Mouse (Mus musculus): Measurements from ENCODE around the gene Bud13. TPM values are rescaled to one million over a fixed set of nuclear protein-coding genes. Genes with fewer than 3 reads are reported as not detected.
"Not testable (repeated sequence)": the region's sequence is repeated elsewhere in the genome, so short reads cannot be mapped to it uniquely, and the experiment has no call there.

Gene Bud13
- total RNA-seq, 2 experiments from 2014 or later = 9.0 to 10.8 TPM

GRCm38 (mm10) chr9:46274494-46274893 lies 8.3 kb upstream of the Bud13 start:
- DNase-seq (ENCODE audit: low spot score in 2 of 2) = no peak

- no peak for DNase-seq (ENCODE audit: low spot score in 2 of 2)
Measured at GRCm38 (mm10) chr9:46298381-46298780, 15.6 kb downstream of the Bud13 start.

- peak; percentile 51 to 67 for DNase-seq (ENCODE audit: low spot score in 2 of 2)
Measured at GRCm38 (mm10) chr9:46302142-46302541, 19.3 kb downstream of the Bud13 start.

GRCm38 (mm10) chr9:46309121-46309520 lies 26.3 kb downstream of the Bud13 start:
- no peak for DNase-seq (ENCODE audit: low spot score in 2 of 2)

- DNase-seq (ENCODE audit: low spot score in 2 of 2) = peak; percentile 68 to 69
Measured at GRCm38 (mm10) chr9:46314507-46314906, 31.7 kb downstream of the Bud13 start.

- DNase-seq (ENCODE audit: low spot score in 2 of 2) = no peak
Measured at GRCm38 (mm10) chr9:46314921-46315320, 32.1 kb downstream of the Bud13 start.

- peak; percentile 40 to 76 for DNase-seq (ENCODE audit: low spot score in 2 of 2)
Measured at GRCm38 (mm10) chr9:46315807-46316365, 33.1 kb downstream of the Bud13 start.

- peak; percentile 38 to 68 for DNase-seq (ENCODE audit: low spot score in 2 of 2)
Measured at GRCm38 (mm10) chr9:46316388-46316787, 33.6 kb downstream of the Bud13 start.

GRCm38 (mm10) chr9:46316909-46317308 lies 34.1 kb downstream of the Bud13 start:
- peak in 1 of 2 experiments; percentile 54 for DNase-seq (ENCODE audit: low spot score in 2 of 2)

GRCm38 (mm10) chr9:46317957-46318356 lies 35.1 kb downstream of the Bud13 start:
- no peak for DNase-seq (ENCODE audit: low spot score in 2 of 2)

GRCm38 (mm10) chr9:46319886-46320285 lies 37.1 kb downstream of the Bud13 start, which contains the start of gene 4931429L15Rik:
Gene 4931429L15Rik (minus strand): TSS chr9:46319986.
- not testable (repeated sequence) for DNase-seq (ENCODE audit: low spot score in 2 of 2)

- DNase-seq (ENCODE audit: low spot score in 2 of 2) = no peak
Measured at GRCm38 (mm10) chr9:46320461-46320860, 37.7 kb downstream of the Bud13 start.

- DNase-seq (ENCODE audit: low spot score in 2 of 2) = no peak
Measured at GRCm38 (mm10) chr9:46326694-46327405, 44.0 kb downstream of the Bud13 start.

- DNase-seq (ENCODE audit: low spot score in 2 of 2) = peak in 1 of 2 experiments; percentile 46
Measured at GRCm38 (mm10) chr9:46327706-46328571, 45.1 kb downstream of the Bud13 start.

GRCm38 (mm10) chr9:46328572-46329249 lies 45.9 kb downstream of the Bud13 start:
- peak; percentile 74 to 77 for DNase-seq (ENCODE audit: low spot score in 2 of 2)

- peak in 1 of 2 experiments; percentile 40 for DNase-seq (ENCODE audit: low spot score in 2 of 2)
Measured at GRCm38 (mm10) chr9:46329250-46329648, 46.4 kb downstream of the Bud13 start.

GRCm38 (mm10) chr9:46329801-46330585 lies 47.2 kb downstream of the Bud13 start:
- no peak for DNase-seq (ENCODE audit: low spot score in 2 of 2)

GRCm38 (mm10) chr9:46330586-46330895 lies 47.7 kb downstream of the Bud13 start:
- no peak for DNase-seq (ENCODE audit: low spot score in 2 of 2)

- no peak for DNase-seq (ENCODE audit: low spot score in 2 of 2)
Measured at GRCm38 (mm10) chr9:46331301-46331700, 48.5 kb downstream of the Bud13 start.

GRCm38 (mm10) chr9:46334471-46335025 lies 51.7 kb downstream of the Bud13 start:
- DNase-seq (ENCODE audit: low spot score in 2 of 2) = no peak
